Mouse (Mus musculus) embryonic facial prominence, embryonic 15.5 days (tissue): ENCODE results near the gene Pianp. TPM values are rescaled to one million over a fixed set of nuclear protein-coding genes. Genes with fewer than 3 reads are reported as not detected.
"Not testable (repeated sequence)": the region's sequence is repeated elsewhere in the genome, so short reads cannot be mapped to it uniquely, and the experiment has no call there.

Source experiments
- ATAC-seq: fragments of 200-750 bp; cut with Nextera tagmentation; 2 replicates; pipeline ENCODE4 v1.8.0; 2017; ENCODE audit warnings: low read depth, moderate TSS enrichment; ENCODE audit not compliant: insufficient number of reproducible peaks, low FRiP score, low TSS enrichment
- H3K27ac ChIP-seq: fragments of 300-500 bp; sonication (generic); replicated peaks from 2 replicates; pipeline ENCODE4 v1.5.1; 2015; ENCODE audit warnings: mild to moderate bottlenecking, inconsistent platforms
- H3K27me3 ChIP-seq: fragments of 300-500 bp; sonication (generic); 2 replicates; pipeline ENCODE4 v1.6.1; 2015; ENCODE audit warnings: inconsistent platforms
- H3K36me3 ChIP-seq: fragments of 300-500 bp; sonication (generic); 2 replicates; pipeline ENCODE4 v1.6.1; 2015; ENCODE audit warnings: mild to moderate bottlenecking, inconsistent platforms
- H3K4me1 ChIP-seq: fragments of 300-500 bp; sonication (generic); 2 replicates; pipeline ENCODE4 v1.6.1; 2015; ENCODE audit warnings: inconsistent platforms
- H3K4me2 ChIP-seq: fragments of 300-500 bp; sonication (generic); replicated peaks from 2 replicates; pipeline ENCODE4 v1.6.1; 2015; ENCODE audit warnings: mild to moderate bottlenecking, inconsistent platforms
- H3K4me3 ChIP-seq: fragments of 300-500 bp; sonication (generic); replicated peaks from 2 replicates; pipeline ENCODE4 v1.5.1; 2015; ENCODE audit warnings: mild to moderate bottlenecking, inconsistent platforms
- H3K9ac ChIP-seq: fragments of 300-500 bp; sonication (generic); 2 replicates; pipeline ENCODE4 v1.6.1; 2015; ENCODE audit warnings: inconsistent platforms
- H3K9me3 ChIP-seq: fragments of 300-500 bp; sonication (generic); replicated peaks from 2 replicates; pipeline ENCODE4 v1.6.1; 2016; ENCODE audit warnings: inconsistent platforms
- WGBS: fragments of 180-500 bp; shearing (Covaris S2); methylation state at CpG from one replicate; pipeline ENCODE4 v1.1.7; 2015; 5-methylcytosine and 5-hydroxymethylcytosine counted together
- polyA plus RNA-seq: library from polyadenylated mRNA; unstranded; fragments of >200 nt; fragmentation: Nextera tagmentation; extraction: Ambion mirVana; gene quantifications from 2 replicates; pipeline ENCODE4 v1.2.1, GENCODE M21; 2015

Gene Pianp
- polyA plus RNA-seq, 1 experiment from 2014 or later: 13.7 TPM

- no peaks in the 10 kb centered on the region for H3K9me3 ChIP-seq
- peaks cover 27% of the 10 kb centered on the region for H3K36me3 ChIP-seq
- H3K27me3 ChIP-seq: no peaks in the 10 kb centered on the region
- peaks cover 38% of the 10 kb centered on the region for H3K4me1 ChIP-seq
- peak overlapping the region; percentile 93 for H3K9ac ChIP-seq
- peak overlapping the region; percentile 99 for H3K27ac ChIP-seq
- peak overlapping the region; percentile 82 for H3K4me3 ChIP-seq
- H3K4me2 ChIP-seq: peak overlapping the region; percentile 84
- ATAC-seq: peak; percentile 98
- under 1% methylated on average over 32 of the region's 34 CpGs for WGBS
These were observed 12.2 kb downstream of the Pianp start for GRCm38 (mm10) chr6:125008586-125009128.

GRCm38 (mm10) chr6:125009129-125009180, 12.5 kb downstream of the Pianp start, which contains the start of gene Zfp384:
Gene Zfp384, plus strand, starts transcription at chr6:125009145.
- H3K4me2 ChIP-seq: peak within 1 kb of the TSS; percentile 84
- peak within 1 kb of the TSS; percentile 93 for H3K9ac ChIP-seq
- H3K27ac ChIP-seq: peak within 1 kb of the TSS; percentile 99
- peaks cover 38% of the 10 kb centered on the region for H3K4me1 ChIP-seq
- H3K9me3 ChIP-seq: no peaks in the 10 kb centered on the region
- peak within 1 kb of the TSS; percentile 82 for H3K4me3 ChIP-seq
- H3K36me3 ChIP-seq: peaks cover 30% of the 10 kb centered on the region
- 0% methylated on average over 2 of the region's 3 CpGs for WGBS
- H3K27me3 ChIP-seq: no peaks in the 10 kb centered on the region
- no peak for ATAC-seq

GRCm38 (mm10) chr6:125009181-125010073, 12.9 kb downstream of the Pianp start:
- no peaks in the 10 kb centered on the region for H3K9me3 ChIP-seq
- peak overlapping the region; percentile 82 for H3K4me3 ChIP-seq
- under 1% methylated on average over 55 of the region's 78 CpGs for WGBS
- peak overlapping the region; percentile 84 for H3K4me2 ChIP-seq
- H3K4me1 ChIP-seq: peaks cover 38% of the 10 kb centered on the region
- H3K9ac ChIP-seq: peak overlapping the region; percentile 93
- peak overlapping the region; percentile 99 for H3K27ac ChIP-seq
- H3K27me3 ChIP-seq: no peaks in the 10 kb centered on the region
- peak; percentile 88 for ATAC-seq
- H3K36me3 ChIP-seq: peaks cover 34% of the 10 kb centered on the region

GRCm38 (mm10) chr6:125017682-125018081, 21.2 kb downstream of the Pianp start:
- no peak for ATAC-seq

GRCm38 (mm10) chr6:125030532-125030931, 34.0 kb downstream of the Pianp start:
- not testable (repeated sequence) for H3K4me2 ChIP-seq, H3K4me1 ChIP-seq, H3K9ac ChIP-seq, H3K27ac ChIP-seq, ATAC-seq, H3K27me3 ChIP-seq, H3K9me3 ChIP-seq, H3K4me3 ChIP-seq
- peaks cover 66% of the 10 kb centered on the region for H3K36me3 ChIP-seq
- WGBS: 31% methylated on average over 7 of the region's 9 CpGs

More at GRCm38 (mm10) chr6:125017682-125018081, 21.2 kb downstream of the Pianp start:
- Histone ChIP-seq H3K27me3 (no peaks in the 10 kb centered on the region), H3K27ac (no peak overlapping the region), H3K9ac (no peak overlapping the region), H3K4me3 (no peak overlapping the region), H3K36me3 (peaks cover 61% of the 10 kb centered on the region), H3K4me2 (no peak overlapping the region), H3K4me1 (no peaks in the 10 kb centered on the region), H3K9me3 (no peaks in the 10 kb centered on the region)
- WGBS: 90% methylated on average over 3 of the region's 3 CpGs

- H3K36me3 ChIP-seq: peaks cover 70% of the 10 kb centered on the region
- no peak for ATAC-seq
- no peak overlapping the region for H3K4me2 ChIP-seq
- H3K27ac ChIP-seq: no peak overlapping the region
- H3K4me1 ChIP-seq: no peaks in the 10 kb centered on the region
- no peak overlapping the region for H3K9ac ChIP-seq
- H3K9me3 ChIP-seq: no peaks in the 10 kb centered on the region
- H3K27me3 ChIP-seq: no peaks in the 10 kb centered on the region
- no peak overlapping the region for H3K4me3 ChIP-seq
- WGBS: 86% methylated on average over 16 of the region's 16 CpGs
These were observed 35.1 kb downstream of the Pianp start for GRCm38 (mm10) chr6:125031604-125032003.

GRCm38 (mm10) chr6:125038666-125039065, 42.2 kb downstream of the Pianp start:
- Histone ChIP-seq H3K4me1 (peaks cover 14% of the 10 kb centered on the region), H3K36me3 (peaks cover 39% of the 10 kb centered on the region), H3K27me3 (no peaks in the 10 kb centered on the region), H3K9ac (no peak overlapping the region), H3K4me3 (peak overlapping the region; percentile 75), H3K27ac (peak overlapping the region; percentile 90; the same call in 1 of the 2 replicates), H3K4me2 (peak overlapping the region; percentile 70), H3K9me3 (no peaks in the 10 kb centered on the region)
- no peak for ATAC-seq
- 94% methylated on average over 4 of the region's 4 CpGs for WGBS

GRCm38 (mm10) chr6:125039131-125039530, 42.6 kb downstream of the Pianp start:
- 6% methylated on average over 8 of the region's 8 CpGs for WGBS
- Histone ChIP-seq H3K36me3 (peaks cover 39% of the 10 kb centered on the region), H3K4me1 (peaks cover 14% of the 10 kb centered on the region), H3K27ac (peak overlapping the region; percentile 90), H3K4me3 (peak overlapping the region; percentile 75), H3K4me2 (peak overlapping the region; percentile 70), H3K9me3 (no peaks in the 10 kb centered on the region), H3K27me3 (no peaks in the 10 kb centered on the region), H3K9ac (0 out of 2 replicates have a peak overlapping the region, but pooled peaks have one; percentile 6)
- ATAC-seq: no peak

- Histone ChIP-seq H3K9me3 (no peaks in the 10 kb centered on the region), H3K4me3 (peak within 1 kb of the TSS; percentile 75), H3K27ac (peak within 1 kb of the TSS; percentile 90), H3K27me3 (no peaks in the 10 kb centered on the region), H3K4me2 (peak within 1 kb of the TSS; percentile 70), H3K9ac (peak within 1 kb of the TSS; percentile 64), H3K4me1 (peaks cover 14% of the 10 kb centered on the region), H3K36me3 (peaks cover 41% of the 10 kb centered on the region)
- under 1% methylated on average over 26 of the region's 26 CpGs for whole genome bisulfite sequencing
- peak; percentile 95 for ATAC-seq
These were observed 43.1 kb downstream of the Pianp start, which contains the start of gene Ing4 for GRCm38 (mm10) chr6:125039533-125040153. Gene Ing4, plus strand, starts transcription at chr6:125039760.

- Histone ChIP-seq H3K4me3 (peak overlapping the region; percentile 75), H3K9me3 (no peaks in the 10 kb centered on the region), H3K4me1 (peaks cover 14% of the 10 kb centered on the region), H3K27me3 (no peaks in the 10 kb centered on the region), H3K4me2 (peak overlapping the region; percentile 70), H3K27ac (peak overlapping the region; percentile 78), H3K36me3 (peaks cover 40% of the 10 kb centered on the region), H3K9ac (peak overlapping the region; percentile 64)
- 11% methylated on average over 7 of the region's 7 CpGs for WGBS
- ATAC-seq: no peak
These were observed 43.7 kb downstream of the Pianp start for GRCm38 (mm10) chr6:125040221-125040620.

GRCm38 (mm10) chr6:125041047-125041446, 44.6 kb downstream of the Pianp start:
- H3K9ac ChIP-seq: no peak overlapping the region
- peaks cover 38% of the 10 kb centered on the region for H3K36me3 ChIP-seq
- no peak overlapping the region for H3K4me2 ChIP-seq
- no peaks in the 10 kb centered on the region for H3K9me3 ChIP-seq
- H3K27ac ChIP-seq: no peak overlapping the region
- H3K4me3 ChIP-seq: no peak overlapping the region
- 73% methylated on average over 7 of the region's 7 CpGs for WGBS
- H3K27me3 ChIP-seq: no peaks in the 10 kb centered on the region
- peaks cover 14% of the 10 kb centered on the region for H3K4me1 ChIP-seq
- ATAC-seq: no peak
